Mouse (Mus musculus): ENCODE results near the gene Fam173a.
A peak's percentile ranks its signal among the peaks of the same experiment; 100 is the strongest.

The Fam173a gene

GRCm38 (mm10) chr17:25792615-25793014 lies at the start of gene Fam173a:
TSS of gene Fam173a (minus strand) at chr17:25792901.
- DNase-seq: peak; percentile 67 to 73

- DNase-seq: no peak
Measured at GRCm38 (mm10) chr17:25841117-25841880, 48.6 kb upstream of the Fam173a start, which contains the start of gene Gm20683. TSS of gene Gm20683 (minus strand) at chr17:25841763.

GRCm38 (mm10) chr17:25840519-25840918 lies 47.8 kb upstream of the Fam173a start:
- DNase-seq: no peak

GRCm38 (mm10) chr17:25839455-25840235 lies 46.9 kb upstream of the Fam173a start:
- DNase-seq: no peak

DNA sequence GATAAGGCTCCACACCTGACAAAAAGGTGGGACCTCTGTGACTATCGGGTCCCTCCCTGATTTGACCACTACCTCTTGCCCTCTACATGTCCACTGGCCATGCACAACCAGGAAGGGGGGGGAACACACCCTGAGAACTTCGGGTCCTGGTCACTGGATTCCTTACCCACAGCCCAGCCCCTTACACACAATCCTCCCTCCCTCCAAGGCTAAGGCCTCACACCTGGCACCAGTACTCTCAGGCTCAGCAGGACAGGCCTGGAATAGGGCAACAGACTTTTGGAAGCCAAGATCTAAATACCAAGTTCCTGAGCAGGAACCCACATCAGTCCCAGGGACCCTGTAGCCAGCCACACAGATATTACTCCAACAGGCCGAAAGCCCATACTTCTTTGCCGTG lies 46.2 kb upstream of the Fam173a start:
- no peak for DNase-seq

GRCm38 (mm10) chr17:25837533-25837932 lies 44.8 kb upstream of the Fam173a start:
- DNase-seq: no peak

DNA sequence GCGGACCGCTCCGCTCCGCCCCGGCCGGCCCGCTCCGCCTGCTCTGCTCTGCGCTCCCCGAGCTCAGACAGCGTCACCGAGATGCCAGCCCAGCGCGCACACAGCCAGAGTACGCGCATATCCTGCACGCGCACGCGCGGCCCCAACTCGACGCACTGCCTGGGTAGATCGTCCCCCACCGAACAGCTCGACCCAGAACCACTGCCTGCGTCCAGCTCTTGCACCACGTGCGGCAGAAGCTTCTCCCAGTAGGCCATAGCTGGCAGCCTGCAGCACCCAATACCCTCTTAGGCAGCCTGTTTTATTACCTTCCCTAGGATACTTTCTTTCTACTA lies 44.3 kb upstream of the Fam173a start, which contains the start of gene Rhbdl1:
Gene Rhbdl1 (minus strand): TSS at position 220 of the 335 bp plus-strand sequence.
- peak in 1 of 2 experiments; percentile 34 for DNase-seq

GRCm38 (mm10) chr17:25836397-25837075 lies 43.8 kb upstream of the Fam173a start:
- no peak for DNase-seq

DNA sequence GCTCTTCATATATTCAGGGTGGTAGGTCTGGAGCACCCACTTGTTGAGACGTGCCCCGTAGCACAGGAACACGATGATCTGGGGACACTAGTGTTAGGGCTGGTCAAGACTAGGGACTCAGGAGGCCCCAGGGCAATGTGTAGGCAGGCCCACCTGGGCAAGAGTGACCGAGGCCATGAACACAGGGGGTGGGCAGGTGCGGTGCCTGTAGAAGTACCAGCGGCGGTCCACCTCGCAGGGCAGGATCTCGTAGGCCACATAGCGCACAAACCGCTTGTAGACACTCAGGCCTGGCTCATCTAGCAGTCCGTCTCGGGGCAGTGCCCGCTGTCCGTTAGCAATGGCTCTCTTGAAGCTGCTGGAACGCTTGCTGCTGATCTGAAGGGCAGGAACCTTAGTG lies 43.1 kb upstream of the Fam173a start:
- DNase-seq: no peak

DNA sequence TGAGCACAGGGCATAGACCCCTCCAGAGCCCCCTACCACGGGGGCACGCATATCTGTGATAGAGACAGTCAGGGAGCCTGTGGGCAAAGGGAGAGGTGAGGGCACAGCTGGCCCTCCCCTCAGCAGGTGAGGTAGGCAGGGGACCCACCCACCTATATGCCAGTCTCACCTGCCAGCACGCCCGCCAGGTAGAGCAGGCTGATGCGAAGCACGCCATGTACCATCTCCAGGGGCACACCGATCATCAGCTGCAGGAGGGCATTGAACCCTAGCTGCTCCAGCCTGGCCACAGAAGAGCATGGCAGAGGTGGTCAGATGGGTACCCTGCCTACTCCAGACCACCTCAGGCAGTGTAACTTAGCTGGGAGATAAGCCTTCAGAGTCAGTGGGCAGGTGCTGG lies 42.6 kb upstream of the Fam173a start:
- DNase-seq: no peak

DNA sequence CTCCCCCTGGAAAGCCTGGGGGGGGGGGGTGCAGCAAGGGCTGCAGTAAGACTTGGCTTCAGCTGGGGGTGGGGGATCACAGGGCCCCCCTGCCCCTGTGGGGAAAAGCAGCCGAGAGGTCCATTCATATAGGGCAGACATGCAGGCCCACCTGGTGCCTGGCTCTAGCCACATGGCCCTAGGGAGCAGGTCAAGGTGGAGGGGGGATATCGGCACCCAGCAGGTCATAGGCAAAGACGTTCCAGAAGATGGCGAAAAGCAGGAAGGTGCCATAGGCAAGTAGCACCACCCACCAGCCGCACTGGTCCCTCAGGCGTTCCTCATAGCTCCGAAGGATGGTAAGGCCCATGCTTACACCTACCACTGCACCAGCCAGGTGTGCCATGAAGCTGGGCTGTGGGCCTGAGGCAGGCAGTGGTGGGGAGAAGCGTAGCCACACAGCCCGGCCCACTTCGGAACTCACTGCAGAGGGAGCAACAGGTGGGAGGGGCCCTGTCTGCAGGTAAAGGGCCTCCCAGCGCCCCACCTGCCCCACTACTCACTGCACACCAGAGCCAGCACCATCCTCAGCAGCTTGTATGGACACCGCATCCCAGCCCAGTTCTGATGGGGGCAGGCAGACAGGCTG lies 42.0 kb upstream of the Fam173a start:
- DNase-seq: no peak

GRCm38 (mm10) chr17:25833961-25834594 lies 41.4 kb upstream of the Fam173a start:
- DNase-seq: no peak

DNA sequence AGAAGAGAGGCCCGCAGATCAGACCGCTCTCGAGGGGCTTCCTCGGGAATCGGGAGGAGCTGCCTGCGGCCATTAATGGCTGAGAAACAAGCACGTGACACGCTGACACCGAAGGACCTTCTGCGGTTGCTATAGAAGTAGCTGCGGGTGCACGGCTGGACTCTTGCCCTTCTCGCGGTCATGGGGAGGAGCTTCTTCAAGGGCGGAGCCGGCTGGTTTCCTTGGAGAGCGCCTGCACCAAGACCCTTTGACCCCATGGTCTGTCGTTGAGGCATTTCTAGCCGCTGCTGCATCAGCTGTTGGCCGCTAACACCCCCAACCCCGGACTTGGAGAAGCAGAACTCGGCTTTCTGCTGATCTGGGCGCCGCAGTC lies 40.6 kb upstream of the Fam173a start, which contains the start of gene Stub1:
Gene Stub1 (minus strand): TSS at position 114 of the 373 bp plus-strand sequence.
- peak; percentile 64 to 71 for DNase-seq

GRCm38 (mm10) chr17:25832436-25833290 lies 40.0 kb upstream of the Fam173a start:
- DNase-seq: peak; percentile 98 to 99

- DNase-seq: no peak
Measured at GRCm38 (mm10) chr17:25831451-25832281, 39.0 kb upstream of the Fam173a start.

DNA sequence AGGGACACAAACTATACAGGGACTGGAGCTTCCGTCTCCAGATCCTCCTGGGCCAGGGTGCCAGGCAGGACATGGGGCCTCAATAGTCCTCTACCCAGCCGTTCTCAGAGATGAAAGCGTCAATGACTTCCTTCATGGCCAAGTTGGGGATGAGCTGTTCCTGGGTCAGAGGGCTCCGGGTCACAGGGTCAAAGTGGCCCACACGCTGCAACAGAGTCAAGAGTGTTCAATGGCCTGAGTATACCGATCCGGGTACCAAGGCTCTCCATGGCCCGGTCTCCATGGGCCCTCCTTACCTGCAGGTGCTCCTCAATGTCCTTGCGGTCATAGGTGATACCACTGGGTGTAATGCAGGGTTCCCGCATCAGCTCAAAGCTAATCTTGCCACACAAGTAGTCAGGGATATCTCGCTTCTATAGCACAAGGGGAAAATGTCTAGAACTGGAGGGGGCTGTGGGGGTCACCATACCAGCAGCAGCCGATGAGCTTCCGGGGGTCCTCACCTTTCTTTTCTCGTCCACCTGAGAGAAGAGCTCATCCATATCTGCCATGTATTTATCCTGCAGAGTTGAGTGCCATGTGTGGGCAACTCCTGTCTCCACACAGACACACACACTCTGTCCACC lies 38.2 kb upstream of the Fam173a start:
- no peak for DNase-seq

DNA sequence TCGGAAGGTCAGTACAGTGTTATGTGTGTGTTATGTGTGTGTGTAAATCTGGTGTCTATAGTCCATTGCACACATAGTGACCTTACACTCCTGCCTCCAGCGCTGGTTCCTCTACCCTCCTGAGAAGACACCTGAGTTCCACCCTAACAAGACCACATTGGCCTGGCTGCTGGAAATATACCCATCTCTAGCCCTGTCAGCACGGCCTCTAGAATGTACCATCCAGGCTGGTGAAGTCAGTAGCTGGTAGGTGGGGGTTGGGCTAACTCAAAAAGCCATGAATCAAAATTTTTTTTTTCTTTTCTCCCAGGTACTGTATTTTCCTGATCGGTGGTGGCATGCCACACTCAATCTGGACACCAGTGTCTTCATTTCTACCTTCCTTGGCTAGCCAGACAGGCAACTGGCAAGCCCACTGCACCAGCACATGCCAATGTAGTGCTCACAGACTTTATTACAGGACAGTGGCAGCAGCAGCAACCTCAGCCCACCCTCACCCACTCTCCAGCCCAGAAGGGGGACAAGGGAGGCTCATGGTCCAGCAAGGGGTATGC lies 37.6 kb upstream of the Fam173a start:
- no peak for DNase-seq

GRCm38 (mm10) chr17:25829558-25830017 lies 36.9 kb upstream of the Fam173a start:
- no peak for DNase-seq

Measured in spleen, adult 18-20 months (tissue).